Mouse (Mus musculus): ENCODE data around the gene Spata32. TPM values are rescaled to one million over a fixed set of nuclear protein-coding genes. Genes with fewer than 3 reads are reported as not detected.

Spata32 gene
- polyA plus RNA-seq, 1 experiment from 2014 or later: not detected

DNA sequence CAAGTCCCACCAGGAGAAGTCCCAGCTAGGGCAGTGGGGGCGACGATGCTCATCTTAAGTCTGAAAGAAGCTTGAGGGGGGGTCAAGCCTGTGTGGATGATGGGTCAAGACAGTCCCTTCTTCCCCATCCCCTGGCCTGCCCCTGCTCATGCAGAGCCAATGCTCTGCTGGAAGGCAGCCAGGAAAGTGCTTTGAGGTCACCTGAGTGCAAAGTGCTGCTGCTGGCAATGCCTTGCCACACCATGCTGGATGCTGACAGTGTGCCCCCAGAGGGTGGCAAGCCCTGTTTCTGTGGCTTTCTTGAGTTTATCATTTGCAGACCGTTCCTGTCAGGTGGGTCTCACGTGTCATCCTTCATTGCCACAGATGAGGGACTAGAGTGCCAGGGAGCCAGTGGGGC is 1.8 kb upstream of the Spata32 start:
- Histone ChIP-seq H3K27ac (ENCODE audit: low read length) (no peak overlapping the region), H3K4me2 (ENCODE audit: low read depth, low read length) (no peak overlapping the region), H3K36me3 (ENCODE audit: control insufficient read depth, insufficient read depth, low read length) (no peaks in the 10 kb centered on the region), H3K4me3 (replicated peaks; ENCODE audit: low read length) (no peak overlapping the region), H3K27me3 (ENCODE audit: control insufficient read depth, insufficient read depth, low read length) (no peaks in the 10 kb centered on the region), H3K4me1 (ENCODE audit: control insufficient read depth, insufficient read depth, low read length) (peaks cover 6% of the 10 kb centered on the region; the same call in 1 of the 2 replicates), H3K9ac (ENCODE audit: low read length) (no peak overlapping the region), H3K9me3 (replicated peaks; ENCODE audit: control insufficient read depth, low read length) (no peaks in the 10 kb centered on the region)
- 80% methylated on average over 4 of the region's 4 CpGs for WGBS
- ATAC-seq (ENCODE audit: insufficient read depth, low FRiP score): no peak

GRCm38 (mm10) chr11:103219259-103219658 is 1.0 kb upstream of the Spata32 start:
- 83% methylated on average over 5 of the region's 5 CpGs for WGBS
- Histone ChIP-seq H3K27me3 (ENCODE audit: control insufficient read depth, insufficient read depth, low read length) (no peaks in the 10 kb centered on the region), H3K9ac (ENCODE audit: low read length) (no peak overlapping the region), H3K4me2 (ENCODE audit: low read depth, low read length) (no peak overlapping the region), H3K4me1 (ENCODE audit: control insufficient read depth, insufficient read depth, low read length) (peaks cover 6% of the 10 kb centered on the region; the same call in 1 of the 2 replicates), H3K36me3 (ENCODE audit: control insufficient read depth, insufficient read depth, low read length) (no peaks in the 10 kb centered on the region), H3K9me3 (replicated peaks; ENCODE audit: control insufficient read depth, low read length) (no peaks in the 10 kb centered on the region), H3K27ac (ENCODE audit: low read length) (no peak overlapping the region), H3K4me3 (replicated peaks; ENCODE audit: low read length) (no peak overlapping the region)
- no peak for ATAC-seq (ENCODE audit: insufficient read depth, low FRiP score)

- Histone ChIP-seq H3K4me3 (replicated peaks; ENCODE audit: low read length) (peak overlapping the region; percentile 53), H3K27ac (ENCODE audit: low read length) (no peak overlapping the region), H3K4me1 (ENCODE audit: control insufficient read depth, insufficient read depth, low read length) (peaks cover 6% of the 10 kb centered on the region; the same call in 1 of the 2 replicates), H3K9ac (ENCODE audit: low read length) (peak overlapping the region; percentile 68), H3K27me3 (ENCODE audit: control insufficient read depth, insufficient read depth, low read length) (no peaks in the 10 kb centered on the region), H3K4me2 (ENCODE audit: low read depth, low read length) (peak overlapping the region; percentile 92), H3K9me3 (replicated peaks; ENCODE audit: control insufficient read depth, low read length) (no peaks in the 10 kb centered on the region), H3K36me3 (ENCODE audit: control insufficient read depth, insufficient read depth, low read length) (no peaks in the 10 kb centered on the region)
- peak; percentile 11; the same call in 1 of the 2 replicates for ATAC-seq (ENCODE audit: insufficient read depth, low FRiP score)
- WGBS: 30% methylated on average over 6 of the region's 6 CpGs
Measured at GRCm38 (mm10) chr11:103218517-103218901, 277 bp upstream of the Spata32 start.

DNA sequence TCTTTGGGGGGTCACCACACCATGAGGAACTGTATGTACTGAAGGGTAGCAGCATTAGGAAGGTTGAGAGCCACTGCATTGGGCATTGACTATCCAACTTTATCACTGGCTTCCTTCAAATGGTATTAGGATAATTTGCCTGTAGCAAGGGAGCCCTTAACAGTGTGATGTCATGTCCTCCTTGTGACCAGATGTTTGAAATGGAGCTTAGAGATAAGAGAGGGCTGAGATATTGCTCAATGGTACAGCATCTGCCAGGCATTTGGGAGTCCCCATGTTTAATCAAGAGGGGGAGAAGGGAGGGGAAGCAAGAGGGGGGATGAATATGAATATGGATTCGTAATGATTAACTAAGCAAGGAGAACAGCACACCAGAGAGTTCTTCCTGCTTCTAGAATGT is 2.9 kb downstream of the Spata32 start:
- WGBS: 66% methylated on average over 1 of the region's 1 CpGs
- Histone ChIP-seq H3K27ac (ENCODE audit: low read length) (no peak overlapping the region), H3K4me2 (ENCODE audit: low read depth, low read length) (no peak overlapping the region), H3K4me1 (ENCODE audit: control insufficient read depth, insufficient read depth, low read length) (peaks cover 6% of the 10 kb centered on the region; the same call in 1 of the 2 replicates), H3K9ac (ENCODE audit: low read length) (no peak overlapping the region), H3K36me3 (ENCODE audit: control insufficient read depth, insufficient read depth, low read length) (no peaks in the 10 kb centered on the region), H3K27me3 (ENCODE audit: control insufficient read depth, insufficient read depth, low read length) (no peaks in the 10 kb centered on the region), H3K4me3 (replicated peaks; ENCODE audit: low read length) (no peak overlapping the region), H3K9me3 (replicated peaks; ENCODE audit: control insufficient read depth, low read length) (no peaks in the 10 kb centered on the region)
- no peak for ATAC-seq (ENCODE audit: insufficient read depth, low FRiP score)

- Histone ChIP-seq H3K4me1 (ENCODE audit: control insufficient read depth, insufficient read depth, low read length) (peaks cover 6% of the 10 kb centered on the region; the same call in 1 of the 2 replicates), H3K9ac (ENCODE audit: low read length) (no peak overlapping the region), H3K9me3 (replicated peaks; ENCODE audit: control insufficient read depth, low read length) (no peaks in the 10 kb centered on the region), H3K27me3 (ENCODE audit: control insufficient read depth, insufficient read depth, low read length) (no peaks in the 10 kb centered on the region), H3K4me3 (replicated peaks; ENCODE audit: low read length) (no peak overlapping the region), H3K27ac (ENCODE audit: low read length) (no peak overlapping the region), H3K36me3 (ENCODE audit: control insufficient read depth, insufficient read depth, low read length) (no peaks in the 10 kb centered on the region), H3K4me2 (ENCODE audit: low read depth, low read length) (no peak overlapping the region)
- 86% methylated on average over 5 of the region's 5 CpGs for WGBS
- ATAC-seq (ENCODE audit: insufficient read depth, low FRiP score): no peak
Measured at GRCm38 (mm10) chr11:103213712-103214111, 4.5 kb downstream of the Spata32 start.

DNA sequence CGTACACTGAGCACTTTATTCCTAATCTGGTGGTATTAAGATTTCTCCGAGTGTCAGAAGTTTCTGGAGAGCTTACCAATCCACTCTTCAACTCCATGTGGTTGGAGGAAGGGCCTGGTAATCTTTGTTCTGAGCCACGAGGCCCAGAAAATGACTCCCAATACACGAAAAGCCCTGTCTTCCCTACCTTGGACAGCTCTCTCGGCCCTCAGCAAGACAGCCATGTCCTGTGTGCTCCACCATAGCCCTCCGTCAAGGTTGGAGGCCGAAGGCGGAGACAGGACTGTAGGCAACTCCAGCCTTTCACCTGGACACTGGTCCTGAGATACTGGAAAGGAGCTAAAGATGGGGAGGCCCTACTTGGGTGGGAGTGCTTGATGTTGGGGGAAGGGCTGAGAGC is 7.9 kb downstream of the Spata32 start:
- no peak overlapping the region for H3K9ac ChIP-seq (ENCODE audit: low read length)
- no peaks in the 10 kb centered on the region for H3K36me3 ChIP-seq (ENCODE audit: control insufficient read depth, insufficient read depth, low read length)
- no peaks in the 10 kb centered on the region for H3K27me3 ChIP-seq (ENCODE audit: control insufficient read depth, insufficient read depth, low read length)
- H3K4me1 ChIP-seq (ENCODE audit: control insufficient read depth, insufficient read depth, low read length): no peaks in the 10 kb centered on the region
- H3K9me3 ChIP-seq (replicated peaks; ENCODE audit: control insufficient read depth, low read length): no peaks in the 10 kb centered on the region
- H3K4me3 ChIP-seq (replicated peaks; ENCODE audit: low read length): no peak overlapping the region
- H3K4me2 ChIP-seq (ENCODE audit: low read depth, low read length): no peak overlapping the region
- 59% methylated on average over 8 of the region's 8 CpGs for WGBS
- H3K27ac ChIP-seq (ENCODE audit: low read length): no peak overlapping the region
- no peak for ATAC-seq (ENCODE audit: insufficient read depth, low FRiP score)

- H3K4me3 ChIP-seq (replicated peaks; ENCODE audit: low read length): no peak within 1 kb of the TSS
- no peak within 1 kb of the TSS for H3K27ac ChIP-seq (ENCODE audit: low read length)
- no peaks in the 10 kb centered on the region for H3K9me3 ChIP-seq (replicated peaks; ENCODE audit: control insufficient read depth, low read length)
- H3K27me3 ChIP-seq (ENCODE audit: control insufficient read depth, insufficient read depth, low read length): no peaks in the 10 kb centered on the region
- no peak for ATAC-seq (ENCODE audit: insufficient read depth, low FRiP score)
- WGBS: 77% methylated on average over 3 of the region's 3 CpGs
- no peak within 1 kb of the TSS for H3K9ac ChIP-seq (ENCODE audit: low read length)
- no peaks in the 10 kb centered on the region for H3K36me3 ChIP-seq (ENCODE audit: control insufficient read depth, insufficient read depth, low read length)
- H3K4me1 ChIP-seq (ENCODE audit: control insufficient read depth, insufficient read depth, low read length): no peaks in the 10 kb centered on the region
- H3K4me2 ChIP-seq (ENCODE audit: low read depth, low read length): no peak within 1 kb of the TSS
Measured at GRCm38 (mm10) chr11:103208458-103208857, 9.8 kb downstream of the Spata32 start, which contains the start of gene 1700023F06Rik. Gene 1700023F06Rik (minus strand): TSS chr11:103208558.

DNA sequence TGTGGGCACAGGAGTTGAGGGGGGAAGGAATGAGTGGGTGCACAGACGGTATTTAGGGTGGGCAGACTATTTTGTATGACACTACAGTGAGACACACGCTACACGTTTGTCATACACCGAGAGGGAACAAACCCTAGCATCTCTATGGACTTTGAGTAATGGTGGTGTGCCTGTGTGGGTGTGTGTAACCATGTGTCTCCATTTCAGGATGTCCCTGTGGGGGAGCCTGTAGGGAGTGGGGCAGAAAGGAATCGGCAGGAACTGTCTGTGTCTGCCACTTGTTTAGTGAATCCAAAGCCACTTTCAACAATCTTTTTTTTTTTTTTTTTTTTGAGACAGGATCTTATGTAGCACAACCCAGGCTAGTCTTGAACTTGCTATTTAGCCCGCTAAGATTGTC is 12.0 kb downstream of the Spata32 start:
- H3K9ac ChIP-seq (ENCODE audit: low read length): no peak overlapping the region
- 89% methylated on average over 6 of the region's 6 CpGs for WGBS
- H3K27ac ChIP-seq (ENCODE audit: low read length): no peak overlapping the region
- peaks cover 6% of the 10 kb centered on the region; the same call in 1 of the 2 replicates for H3K4me1 ChIP-seq (ENCODE audit: control insufficient read depth, insufficient read depth, low read length)
- H3K36me3 ChIP-seq (ENCODE audit: control insufficient read depth, insufficient read depth, low read length): no peaks in the 10 kb centered on the region
- no peak for ATAC-seq (ENCODE audit: insufficient read depth, low FRiP score)
- no peak overlapping the region for H3K4me3 ChIP-seq (replicated peaks; ENCODE audit: low read length)
- no peaks in the 10 kb centered on the region for H3K27me3 ChIP-seq (ENCODE audit: control insufficient read depth, insufficient read depth, low read length)
- H3K4me2 ChIP-seq (ENCODE audit: low read depth, low read length): no peak overlapping the region
- no peaks in the 10 kb centered on the region for H3K9me3 ChIP-seq (replicated peaks; ENCODE audit: control insufficient read depth, low read length)

DNA sequence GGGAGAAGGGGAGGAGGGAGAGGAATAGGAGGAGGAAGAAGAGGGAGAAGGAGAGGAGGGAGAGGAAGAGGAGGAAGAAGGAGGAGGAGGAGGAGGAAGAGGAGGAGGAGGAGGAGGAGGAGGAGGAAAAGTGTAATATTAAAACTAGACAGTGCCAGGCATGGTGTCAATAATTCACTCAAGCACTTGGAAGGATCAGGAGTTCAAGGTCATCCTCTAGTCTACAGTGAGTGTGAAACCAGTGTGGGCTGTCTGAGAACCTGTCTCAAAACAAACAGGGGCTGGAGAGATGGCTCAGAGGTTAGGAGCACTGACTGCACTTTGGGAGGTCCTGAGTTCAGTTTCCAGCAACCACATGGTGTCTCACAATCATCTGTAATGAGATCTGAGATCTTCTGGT is 15.9 kb downstream of the Spata32 start:
- no peak overlapping the region for H3K4me3 ChIP-seq (replicated peaks; ENCODE audit: low read length)

More for the DNA sequence above, 15.9 kb downstream of the Spata32 start:
- H3K27ac ChIP-seq (ENCODE audit: low read length): no peak overlapping the region
- no peaks in the 10 kb centered on the region for H3K9me3 ChIP-seq (replicated peaks; ENCODE audit: control insufficient read depth, low read length)
- H3K27me3 ChIP-seq (ENCODE audit: control insufficient read depth, insufficient read depth, low read length): peaks cover 19% of the 10 kb centered on the region
- no peak overlapping the region for H3K4me2 ChIP-seq (ENCODE audit: low read depth, low read length)
- H3K4me1 ChIP-seq (ENCODE audit: control insufficient read depth, insufficient read depth, low read length): peaks cover 21% of the 10 kb centered on the region
- no peak overlapping the region for H3K9ac ChIP-seq (ENCODE audit: low read length)
- no peaks in the 10 kb centered on the region for H3K36me3 ChIP-seq (ENCODE audit: control insufficient read depth, insufficient read depth, low read length)
- no peak for ATAC-seq (ENCODE audit: insufficient read depth, low FRiP score)
